Mouse (Mus musculus): ENCODE data around the gene Ano1. TPM values are rescaled to one million over a fixed set of nuclear protein-coding genes. Genes with fewer than 3 reads are reported as not detected.
A peak's percentile ranks its signal among the peaks of the same experiment; 100 is the strongest.

Ano1 gene
- polyA plus RNA-seq, 1 experiment from 2014 or later: 14.9 TPM

- Histone ChIP-seq H3K9ac (replicated peaks; ENCODE audit: low read length) (no peak overlapping the region), H3K27ac (replicated peaks; ENCODE audit: low read depth, low read length) (no peak overlapping the region), H3K27me3 (ENCODE audit: control insufficient read depth, insufficient read depth, low read length) (no peaks in the 10 kb centered on the region), H3K4me2 (ENCODE audit: low read length) (no peak overlapping the region), H3K4me1 (ENCODE audit: control insufficient read depth, insufficient read depth, low read length) (no peaks in the 10 kb centered on the region), H3K36me3 (ENCODE audit: control insufficient read depth, insufficient read depth, low read length) (no peaks in the 10 kb centered on the region), H3K9me3 (ENCODE audit: control insufficient read depth, low read length) (no peaks in the 10 kb centered on the region), H3K4me3 (replicated peaks; ENCODE audit: low read depth, low read length) (no peak overlapping the region)
- ATAC-seq (ENCODE audit: low FRiP score, low TSS enrichment) (no peak), DNase-seq (no peak)
- WGBS: 72% methylated on average over 3 of the region's 3 CpGs
These were observed 184.7 kb downstream of the Ano1 start for GRCm38 (mm10) chr7:144566921-144567682.

GRCm38 (mm10) chr7:144563456-144564155 is 188.2 kb downstream of the Ano1 start:
- Histone ChIP-seq H3K4me2 (ENCODE audit: low read length) (no peak overlapping the region), H3K4me1 (ENCODE audit: control insufficient read depth, insufficient read depth, low read length) (no peaks in the 10 kb centered on the region), H3K27me3 (ENCODE audit: control insufficient read depth, insufficient read depth, low read length) (no peaks in the 10 kb centered on the region), H3K4me3 (replicated peaks; ENCODE audit: low read depth, low read length) (no peak overlapping the region), H3K36me3 (ENCODE audit: control insufficient read depth, insufficient read depth, low read length) (no peaks in the 10 kb centered on the region), H3K9ac (replicated peaks; ENCODE audit: low read length) (no peak overlapping the region), H3K9me3 (ENCODE audit: control insufficient read depth, low read length) (no peaks in the 10 kb centered on the region), H3K27ac (replicated peaks; ENCODE audit: low read depth, low read length) (no peak overlapping the region)
- no peak for DNase-seq
- no peak for ATAC-seq (ENCODE audit: low FRiP score, low TSS enrichment)
- 61% methylated on average over 9 of the region's 9 CpGs for WGBS

DNA sequence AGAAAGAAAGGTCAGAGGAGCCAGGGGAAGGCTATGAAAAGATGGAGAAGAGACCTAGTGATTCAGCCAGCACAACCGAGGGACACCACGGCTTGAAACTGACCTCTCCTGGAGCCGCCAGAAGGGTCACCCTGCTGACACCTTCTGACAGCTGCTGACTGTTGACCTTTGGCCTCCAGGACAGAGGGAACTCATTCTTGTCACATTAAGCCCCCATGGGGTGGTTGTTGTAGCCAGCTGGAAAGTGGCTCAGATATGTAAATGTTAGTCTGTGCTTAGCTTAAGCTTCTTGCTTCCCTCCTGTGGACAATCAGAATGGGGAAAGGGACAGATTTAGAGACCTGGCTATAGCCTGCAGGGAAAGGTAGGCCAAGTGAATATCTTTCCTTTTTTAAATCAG is 189.8 kb downstream of the Ano1 start:
- Histone ChIP-seq H3K27me3 (ENCODE audit: control insufficient read depth, insufficient read depth, low read length) (no peaks in the 10 kb centered on the region), H3K9me3 (ENCODE audit: control insufficient read depth, low read length) (no peaks in the 10 kb centered on the region), H3K36me3 (ENCODE audit: control insufficient read depth, insufficient read depth, low read length) (no peaks in the 10 kb centered on the region), H3K27ac (replicated peaks; ENCODE audit: low read depth, low read length) (no peak overlapping the region), H3K4me2 (ENCODE audit: low read length) (no peak overlapping the region), H3K4me1 (ENCODE audit: control insufficient read depth, insufficient read depth, low read length) (no peaks in the 10 kb centered on the region), H3K9ac (replicated peaks; ENCODE audit: low read length) (no peak overlapping the region), H3K4me3 (replicated peaks; ENCODE audit: low read depth, low read length) (no peak overlapping the region)
- WGBS: 2% methylated on average over 3 of the region's 3 CpGs
- no peak for DNase-seq
- no peak for ATAC-seq (ENCODE audit: low FRiP score, low TSS enrichment)

DNA sequence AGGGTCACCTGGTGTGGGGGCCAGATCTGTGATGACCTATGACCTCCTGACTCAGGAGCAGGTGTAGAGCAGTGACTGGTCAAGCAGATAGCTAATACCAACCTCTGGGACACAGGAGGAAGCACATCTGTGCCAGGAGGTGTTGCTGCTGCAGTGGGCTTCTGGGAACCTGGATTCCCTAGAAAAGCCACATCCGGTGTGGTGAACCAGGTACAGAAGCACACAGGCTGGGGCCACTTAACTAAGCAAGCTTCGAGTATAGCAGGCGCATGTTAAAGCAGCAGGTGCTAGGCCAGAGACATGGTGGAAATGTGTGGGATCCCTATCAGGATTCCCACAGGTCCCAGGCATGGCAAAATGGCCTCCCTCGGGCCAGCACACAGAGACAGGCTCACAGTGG is 191.2 kb downstream of the Ano1 start:
- H3K27me3 ChIP-seq (ENCODE audit: control insufficient read depth, insufficient read depth, low read length): no peaks in the 10 kb centered on the region
- no peaks in the 10 kb centered on the region for H3K4me1 ChIP-seq (ENCODE audit: control insufficient read depth, insufficient read depth, low read length)
- H3K27ac ChIP-seq (replicated peaks; ENCODE audit: low read depth, low read length): no peak overlapping the region
- no peak overlapping the region for H3K4me2 ChIP-seq (ENCODE audit: low read length)
- WGBS: 87% methylated on average over 4 of the region's 4 CpGs
- H3K9me3 ChIP-seq (ENCODE audit: control insufficient read depth, low read length): no peaks in the 10 kb centered on the region
- no peak for DNase-seq
- no peak overlapping the region for H3K4me3 ChIP-seq (replicated peaks; ENCODE audit: low read depth, low read length)
- no peak for ATAC-seq (ENCODE audit: low FRiP score, low TSS enrichment)
- H3K36me3 ChIP-seq (ENCODE audit: control insufficient read depth, insufficient read depth, low read length): no peaks in the 10 kb centered on the region
- no peak overlapping the region for H3K9ac ChIP-seq (replicated peaks; ENCODE audit: low read length)

- Histone ChIP-seq H3K9ac (replicated peaks; ENCODE audit: low read length) (no peak overlapping the region), H3K36me3 (ENCODE audit: control insufficient read depth, insufficient read depth, low read length) (no peaks in the 10 kb centered on the region), H3K4me3 (replicated peaks; ENCODE audit: low read depth, low read length) (no peak overlapping the region), H3K9me3 (ENCODE audit: control insufficient read depth, low read length) (no peaks in the 10 kb centered on the region), H3K4me1 (ENCODE audit: control insufficient read depth, insufficient read depth, low read length) (0 out of 2 replicates have a peak, but pooled peaks cover 2% of the 10 kb centered on the region), H3K27me3 (ENCODE audit: control insufficient read depth, insufficient read depth, low read length) (no peaks in the 10 kb centered on the region), H3K27ac (replicated peaks; ENCODE audit: low read depth, low read length) (no peak overlapping the region), H3K4me2 (ENCODE audit: low read length) (no peak overlapping the region)
- no peak for DNase-seq
- no peak for ATAC-seq (ENCODE audit: low FRiP score, low TSS enrichment)
- 56% methylated on average over 6 of the region's 6 CpGs for WGBS
These were observed 193.2 kb downstream of the Ano1 start for GRCm38 (mm10) chr7:144558552-144558951.

- no peak for ATAC-seq (ENCODE audit: low FRiP score, low TSS enrichment)
- WGBS: 28% methylated on average over 8 of the region's 8 CpGs
- peak overlapping the region; percentile 71 for H3K27ac ChIP-seq (replicated peaks; ENCODE audit: low read depth, low read length)
- no peak for DNase-seq
- H3K9ac ChIP-seq (replicated peaks; ENCODE audit: low read length): peak overlapping the region; percentile 93
- H3K9me3 ChIP-seq (ENCODE audit: control insufficient read depth, low read length): no peaks in the 10 kb centered on the region
- H3K36me3 ChIP-seq (ENCODE audit: control insufficient read depth, insufficient read depth, low read length): peaks cover 18% of the 10 kb centered on the region
- H3K4me2 ChIP-seq (ENCODE audit: low read length): peak overlapping the region; percentile 74
- peaks cover 16% of the 10 kb centered on the region for H3K4me1 ChIP-seq (ENCODE audit: control insufficient read depth, insufficient read depth, low read length)
- peak overlapping the region; percentile 96 for H3K4me3 ChIP-seq (replicated peaks; ENCODE audit: low read depth, low read length)
- no peaks in the 10 kb centered on the region for H3K27me3 ChIP-seq (ENCODE audit: control insufficient read depth, insufficient read depth, low read length)
These were observed 197.7 kb downstream of the Ano1 start for GRCm38 (mm10) chr7:144554123-144554472.

DNA sequence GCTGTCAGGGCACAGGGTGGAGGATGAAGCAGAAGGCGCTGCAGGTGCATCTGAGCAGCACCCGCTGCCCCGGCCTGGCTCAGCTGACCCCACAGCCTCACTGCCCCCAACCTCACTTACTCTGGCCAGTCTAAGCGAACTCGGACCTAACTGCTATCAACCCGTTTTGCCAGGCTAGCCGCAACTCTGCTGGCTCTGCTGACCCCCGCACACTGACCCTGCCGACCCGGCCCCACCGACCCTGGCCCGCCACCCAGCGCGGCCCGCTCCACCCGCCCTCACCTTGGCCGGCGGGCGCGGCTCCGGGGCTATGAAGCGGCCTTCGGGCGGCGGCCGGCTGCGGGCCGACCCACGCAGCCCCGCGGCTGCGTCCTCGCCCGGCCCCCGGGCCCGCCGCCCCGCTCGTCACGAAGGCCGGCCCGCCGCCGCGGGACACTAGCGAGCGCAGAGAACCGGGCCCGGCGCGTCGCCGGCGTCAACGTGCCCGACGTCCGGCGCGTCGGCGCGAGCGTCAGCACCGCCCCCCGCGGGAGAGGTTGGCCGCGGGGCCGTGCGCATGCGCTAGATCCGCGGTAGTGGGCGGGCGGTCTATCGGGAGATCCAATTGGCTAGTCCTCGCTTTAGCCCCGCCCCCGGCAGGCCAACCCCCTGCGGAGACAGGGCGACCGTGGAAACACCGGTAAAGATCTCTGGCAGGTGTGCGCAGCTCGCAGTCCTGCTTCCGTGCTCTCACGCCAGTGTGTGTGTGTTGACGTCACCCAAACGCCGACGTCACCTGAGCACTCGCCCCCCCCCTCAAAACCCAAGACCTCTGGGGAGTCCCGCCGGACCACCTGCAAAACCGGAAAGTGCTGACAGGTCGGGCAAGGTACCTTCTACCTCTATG is 198.3 kb downstream of the Ano1 start, which contains the start of gene Ppfia1:
Gene Ppfia1, minus strand, starts transcription at position 493 of the 886 bp plus-strand sequence.
- Histone ChIP-seq H3K27me3 (ENCODE audit: control insufficient read depth, insufficient read depth, low read length) (no peaks in the 10 kb centered on the region), H3K4me2 (ENCODE audit: low read length) (peak within 1 kb of the TSS; percentile 74), H3K27ac (replicated peaks; ENCODE audit: low read depth, low read length) (peak within 1 kb of the TSS; percentile 71), H3K4me1 (ENCODE audit: control insufficient read depth, insufficient read depth, low read length) (peaks cover 16% of the 10 kb centered on the region), H3K9ac (replicated peaks; ENCODE audit: low read length) (peak within 1 kb of the TSS; percentile 93), H3K4me3 (replicated peaks; ENCODE audit: low read depth, low read length) (peak within 1 kb of the TSS; percentile 96), H3K36me3 (ENCODE audit: control insufficient read depth, insufficient read depth, low read length) (peaks cover 22% of the 10 kb centered on the region), H3K9me3 (ENCODE audit: control insufficient read depth, low read length) (no peaks in the 10 kb centered on the region)
- DNase-seq (peak; percentile 99), ATAC-seq (ENCODE audit: low FRiP score, low TSS enrichment) (peak; percentile 94)
- under 1% methylated on average over 97 of the region's 97 CpGs for WGBS

DNA sequence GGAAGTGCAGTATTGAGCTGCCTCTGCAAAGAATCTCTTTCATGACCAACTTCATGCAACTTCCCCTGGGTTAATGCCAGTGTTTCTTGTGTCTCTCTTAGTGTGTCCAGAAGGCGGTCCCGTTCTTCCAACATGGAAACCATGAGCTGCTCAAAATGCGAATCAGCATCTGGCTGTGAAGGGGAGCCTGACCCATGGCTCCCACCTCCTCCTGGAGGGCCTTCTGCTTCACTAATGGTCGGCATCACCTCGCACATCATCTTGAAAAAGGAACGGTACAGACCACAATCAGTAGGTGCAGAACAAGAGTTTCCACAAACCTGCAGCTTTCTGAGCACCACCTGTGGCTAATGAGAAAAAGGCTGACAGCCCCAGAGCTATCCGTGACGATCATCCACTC is 199.5 kb downstream of the Ano1 start:
- Histone ChIP-seq H3K36me3 (ENCODE audit: control insufficient read depth, insufficient read depth, low read length) (peaks cover 30% of the 10 kb centered on the region), H3K27me3 (ENCODE audit: control insufficient read depth, insufficient read depth, low read length) (no peaks in the 10 kb centered on the region), H3K9me3 (ENCODE audit: control insufficient read depth, low read length) (no peaks in the 10 kb centered on the region), H3K4me1 (ENCODE audit: control insufficient read depth, insufficient read depth, low read length) (peaks cover 16% of the 10 kb centered on the region), H3K27ac (replicated peaks; ENCODE audit: low read depth, low read length) (no peak overlapping the region), H3K4me2 (ENCODE audit: low read length) (peak overlapping the region; percentile 74), H3K4me3 (replicated peaks; ENCODE audit: low read depth, low read length) (peak overlapping the region; percentile 96), H3K9ac (replicated peaks; ENCODE audit: low read length) (peak overlapping the region; percentile 93)
- DNase-seq: no peak
- no peak for ATAC-seq (ENCODE audit: low FRiP score, low TSS enrichment)
- 89% methylated on average over 8 of the region's 8 CpGs for WGBS
